Mouse (Mus musculus) monocyte, adult 2 months (primary cell): ENCODE results near the gene Lamc3.

Source experiments
- DNase-seq, 2 experiments: peaks; one replicate each; pipeline ENCODE4 v3.0.0; 2022; ENCODE audit warnings: low spot score in 2 of 2, low read depth in 1 of 2

The Lamc3 gene

DNA sequence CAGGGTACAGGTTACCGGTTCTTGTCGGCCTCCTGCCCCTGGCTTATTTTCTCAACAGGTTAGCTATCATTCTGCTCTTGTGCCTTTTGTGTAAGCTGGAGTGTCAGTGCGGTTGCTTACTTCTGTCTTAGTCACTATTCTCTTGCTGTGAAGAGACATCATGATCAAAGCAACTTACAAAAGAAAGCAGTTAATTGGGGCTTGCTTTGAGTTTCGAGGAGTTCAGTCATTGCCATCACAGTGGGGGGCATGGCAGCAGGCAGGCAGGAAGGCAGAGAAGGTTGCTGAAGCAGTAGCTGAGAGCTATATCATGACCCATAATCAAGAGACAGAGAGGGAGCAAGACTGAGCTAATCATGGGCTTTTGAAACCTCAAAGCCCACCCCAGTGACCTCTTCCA lies 47.5 kb downstream of the Lamc3 start:
- DNase-seq: no peak

DNA sequence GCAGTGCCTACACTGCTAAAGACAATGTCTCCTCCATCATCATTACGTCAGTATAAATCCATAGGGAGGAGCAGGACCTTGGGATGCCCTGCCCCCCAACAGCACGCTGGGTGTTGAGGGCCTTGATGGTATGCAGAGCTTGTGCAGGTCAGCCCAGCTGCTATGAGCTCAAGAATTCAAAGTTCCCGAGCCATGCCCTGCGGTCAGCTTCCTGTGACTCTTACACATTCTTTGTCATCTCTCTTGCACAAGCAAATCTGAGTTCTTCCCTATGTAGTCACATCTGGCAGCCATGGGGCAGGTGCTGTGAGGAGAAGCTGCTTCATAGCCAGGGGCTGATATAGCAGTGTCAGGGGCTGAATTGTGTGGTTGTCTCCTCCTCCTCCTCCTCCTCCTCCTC lies 48.0 kb downstream of the Lamc3 start:
- DNase-seq: no peak

DNA sequence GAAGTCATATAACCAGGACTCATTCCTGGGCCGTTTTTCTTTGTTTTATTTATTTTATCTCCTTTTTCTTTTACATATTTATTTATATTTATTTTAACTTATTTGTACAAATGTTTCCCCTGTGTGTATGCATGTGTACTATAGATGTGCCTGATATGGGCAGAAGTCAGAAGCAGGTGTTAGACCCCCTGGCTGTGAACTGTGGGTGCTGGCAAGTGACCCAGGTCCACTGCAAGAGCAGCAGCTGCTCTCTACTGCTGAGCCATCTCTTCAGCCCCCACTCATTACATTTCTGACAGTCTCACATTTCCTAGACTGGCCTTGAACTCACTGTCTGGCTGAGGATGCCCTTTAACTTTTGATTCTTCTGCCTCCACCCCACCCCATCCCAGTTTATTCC lies 51.2 kb downstream of the Lamc3 start:
- no peak for DNase-seq

GRCm38 (mm10) chr2:31943011-31943410 lies 55.9 kb downstream of the Lamc3 start:
- DNase-seq: no peak

- no peak for DNase-seq
Measured at GRCm38 (mm10) chr2:31945580-31945979, 58.5 kb downstream of the Lamc3 start.

DNA sequence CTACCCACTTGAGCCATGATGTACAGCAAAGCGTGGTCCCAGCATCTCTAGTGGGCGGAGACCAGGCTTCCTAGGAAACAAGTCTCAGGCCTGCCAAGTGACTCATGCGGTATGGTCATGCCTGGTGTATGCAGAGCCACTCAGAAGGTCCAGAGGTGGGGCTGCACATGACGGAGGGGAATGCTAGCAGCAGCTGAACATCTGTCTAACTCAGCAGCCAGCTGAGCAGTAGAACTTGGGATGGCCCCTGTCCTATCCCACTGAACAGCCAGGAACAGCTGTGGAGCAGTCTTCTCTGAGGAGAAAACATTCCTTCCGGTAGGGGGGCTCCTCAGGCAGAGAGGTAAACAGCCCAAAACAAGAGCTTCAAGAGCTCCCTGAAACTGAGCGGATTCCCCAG lies 61.3 kb downstream of the Lamc3 start:
- no peak for DNase-seq

GRCm38 (mm10) chr2:31948801-31949200 lies 61.7 kb downstream of the Lamc3 start:
- DNase-seq: no peak

- DNase-seq: no peak
Measured at GRCm38 (mm10) chr2:31950058-31950871, 63.2 kb downstream of the Lamc3 start, which contains the start of gene Aif1l. Gene Aif1l, plus strand, starts transcription at chr2:31950139.

GRCm38 (mm10) chr2:31950966-31951365 lies 63.9 kb downstream of the Lamc3 start:
- DNase-seq: no peak

- no peak for DNase-seq
Measured at GRCm38 (mm10) chr2:31952236-31952635, 65.1 kb downstream of the Lamc3 start.

DNA sequence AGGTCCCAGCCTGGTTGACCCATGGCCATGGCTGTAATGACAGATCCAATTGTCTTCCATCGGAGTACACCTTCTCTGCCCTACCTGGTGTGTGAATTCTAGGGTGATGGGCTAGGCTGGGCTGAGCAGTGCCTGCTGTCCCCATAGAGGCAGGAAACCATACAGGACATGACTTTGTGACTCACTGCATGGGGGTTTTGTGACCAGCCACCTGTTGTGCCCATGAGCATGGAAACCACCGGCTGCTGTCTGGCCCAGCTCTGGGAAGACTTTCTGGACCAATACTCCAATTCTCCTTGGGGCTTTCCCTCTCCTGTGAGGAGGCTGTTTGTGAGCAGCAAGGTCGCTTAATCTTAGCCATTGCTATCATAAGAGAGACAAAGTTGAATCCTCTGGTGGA lies 65.6 kb downstream of the Lamc3 start:
- DNase-seq: no peak

DNA sequence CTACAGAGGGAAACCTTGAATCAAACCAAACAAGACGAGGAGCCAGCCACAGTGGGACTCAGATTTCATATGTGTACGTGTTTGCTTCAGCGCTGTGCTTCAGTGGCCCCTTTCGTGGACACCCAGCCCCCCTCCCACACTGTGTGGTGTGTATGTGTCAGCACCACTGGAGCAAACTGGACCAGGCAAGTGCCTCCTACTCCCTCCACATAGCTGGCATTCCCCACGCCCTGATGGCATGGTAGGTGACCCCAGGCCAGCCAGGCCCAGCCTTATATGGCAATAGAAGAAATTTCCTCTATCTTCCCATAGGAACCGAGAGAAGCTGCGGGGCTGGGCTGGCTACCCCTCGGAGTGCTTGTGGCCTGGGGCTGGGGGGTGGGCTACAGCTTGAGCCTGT lies 66.6 kb downstream of the Lamc3 start:
- no peak for DNase-seq

DNA sequence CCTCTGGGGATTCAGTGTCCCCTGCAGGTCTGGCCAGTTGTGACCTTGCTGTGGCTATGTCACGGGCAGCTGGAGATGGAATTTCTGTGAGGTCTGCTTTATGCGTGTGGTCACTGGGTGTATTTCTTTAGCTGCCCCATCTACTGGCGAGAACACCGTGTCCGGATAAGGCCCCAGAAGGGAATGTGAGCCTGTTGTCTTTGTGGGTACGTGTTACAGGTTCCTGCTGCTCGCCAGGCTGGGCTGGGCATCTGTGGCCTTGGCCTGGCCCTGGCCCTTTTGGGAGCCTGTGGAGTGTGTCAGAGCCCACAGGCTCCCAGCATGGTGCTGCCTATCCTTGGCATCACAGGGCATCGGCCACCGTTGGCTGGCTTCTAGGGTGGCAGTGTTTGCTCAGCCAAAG lies 67.7 kb downstream of the Lamc3 start:
- no peak for DNase-seq

GRCm38 (mm10) chr2:31955686-31956085 lies 68.6 kb downstream of the Lamc3 start:
- no peak for DNase-seq

DNA sequence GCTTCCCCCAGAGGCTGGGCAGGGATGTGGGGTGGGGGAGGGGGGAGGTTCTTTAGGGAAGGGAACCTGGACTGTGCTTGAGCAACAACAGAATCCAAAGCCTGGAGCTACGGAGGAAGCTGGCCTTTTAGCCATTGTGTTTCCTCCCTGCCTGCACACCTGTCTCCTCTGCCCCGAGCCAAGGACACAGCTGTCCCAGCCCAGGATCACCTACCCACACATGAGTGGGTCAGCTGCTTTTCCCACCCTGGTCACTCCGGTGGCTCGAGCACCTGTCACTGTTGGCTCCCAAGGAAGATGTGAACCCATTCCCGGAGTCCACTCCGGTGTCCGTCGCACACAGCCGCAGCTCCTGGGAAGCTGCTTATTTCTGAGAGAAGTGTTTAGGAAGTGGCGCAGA lies 70.1 kb downstream of the Lamc3 start:
- DNase-seq: no peak

DNA sequence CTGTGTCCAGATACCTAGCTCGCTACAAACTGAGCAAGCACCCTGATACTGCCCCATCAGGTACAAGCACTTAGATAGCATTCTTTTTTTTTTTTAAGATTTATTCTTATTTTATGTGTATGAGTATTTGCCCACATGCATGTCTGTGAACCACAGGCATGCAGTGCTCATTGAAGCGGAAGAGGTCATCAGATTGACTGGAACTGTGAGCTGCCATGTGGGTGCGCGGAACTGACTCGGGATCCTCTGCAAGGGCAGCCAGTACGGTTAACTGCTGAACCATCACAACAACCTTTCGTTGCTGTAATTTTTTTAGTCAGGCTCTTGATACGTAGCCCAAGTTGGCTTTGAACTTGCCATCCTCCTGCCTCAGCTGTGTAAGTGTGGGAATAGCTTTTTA lies 73.9 kb downstream of the Lamc3 start:
- DNase-seq: no peak

GRCm38 (mm10) chr2:31961791-31962222 lies 74.7 kb downstream of the Lamc3 start:
- no peak for DNase-seq

- DNase-seq: no peak
Measured at GRCm38 (mm10) chr2:31962501-31963224, 75.6 kb downstream of the Lamc3 start.

- DNase-seq: no peak
Measured at GRCm38 (mm10) chr2:31963491-31963890, 76.4 kb downstream of the Lamc3 start.

GRCm38 (mm10) chr2:31964191-31964590 lies 77.1 kb downstream of the Lamc3 start:
- no peak for DNase-seq

DNA sequence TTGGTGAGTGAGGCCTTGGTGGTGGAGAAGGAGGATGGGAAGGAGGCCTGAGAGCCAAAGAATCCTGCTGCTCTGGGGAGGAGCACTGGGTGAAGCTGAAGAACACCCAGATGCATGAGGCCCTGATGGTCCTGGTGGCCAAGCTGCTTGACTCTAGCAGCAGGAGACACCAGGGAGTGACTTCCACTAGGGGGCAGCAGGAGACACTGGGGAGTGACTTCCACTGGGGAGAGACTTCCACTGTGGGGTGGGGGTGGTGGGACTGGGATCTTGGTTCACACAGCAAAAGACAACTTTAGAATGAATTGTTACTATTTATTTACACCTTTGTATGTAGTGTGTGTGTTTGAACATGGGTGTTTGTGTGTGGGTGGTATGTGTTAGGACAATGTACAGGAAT lies 78.0 kb downstream of the Lamc3 start:
- DNase-seq: peak in 1 of 2 experiments; percentile 27

GRCm38 (mm10) chr2:31966801-31967200 lies 79.7 kb downstream of the Lamc3 start:
- no peak for DNase-seq
